Mouse (Mus musculus) cerebellum, adult 2 months (tissue): ENCODE measurements at regions not wholly inside any gene's neighbourhood (a gene's known extent, or its start where the extent isn't known, plus 50 kb on each side); places are given as distances from the start of the nearest gene placed in this dataset.

ENCODE experiments used
- CTCF ChIP-seq: fragments of 200-500 bp; IDR thresholded peaks from 2 replicates; pipeline ENCODE4 v1.5.1; 2011; ENCODE audit warnings: low read depth, mild to moderate bottlenecking, control low read depth, low read length, moderate library complexity, borderline replicate concordance; ENCODE audit not compliant: insufficient read depth
- POLR2A ChIP-seq: fragments of 200-500 bp; IDR thresholded peaks from 2 replicates; pipeline ENCODE4 v1.6.1; 2011; ENCODE audit warnings: low read length, control low read depth, borderline replicate concordance; ENCODE audit not compliant: insufficient read depth

GRCm38 (mm10) chr15:42256343-42256742 is 2122.2 kb downstream of the 9330182O14Rik start:
- TF ChIP-seq CTCF: no peak
- TF ChIP-seq POLR2A: no peak
